Mouse (Mus musculus) lung, postnatal 0 days (tissue): ENCODE results near the gene Cdip1.

Experiments
- CTCF ChIP-seq: IDR thresholded peaks from 2 replicates; pipeline ENCODE4 v1.5.1; 2016; ENCODE audit warnings: antibody characterized with exemption, mild to moderate bottlenecking
- EP300 ChIP-seq: IDR thresholded peaks from 2 replicates; pipeline ENCODE4 v1.6.1; 2016; ENCODE audit warnings: antibody characterized with exemption, mild to moderate bottlenecking, control low read depth

GRCm38 (mm10) chr16:4788176-4788575 lies 1.9 kb downstream of the Cdip1 start:
- TF ChIP-seq CTCF: no peak
- no peak for TF ChIP-seq EP300
